Mouse (Mus musculus) liver, embryonic 12.5 days (tissue): ENCODE measurements around the gene Pla2g3. TPM values are rescaled to one million over a fixed set of nuclear protein-coding genes. Genes with fewer than 3 reads are reported as not detected.

Source experiments
- ATAC-seq: fragments of 200-750 bp; cut with Nextera tagmentation; 2 replicates; pipeline ENCODE4 v1.8.0; 2017; ENCODE audit warnings: moderate number of reproducible peaks, mild to moderate bottlenecking, moderate library complexity
- H3K27ac ChIP-seq: fragments of 300-500 bp; sonication (generic); 2 replicates; pipeline ENCODE4 v1.5.1; 2016; ENCODE audit warnings: mild to moderate bottlenecking
- H3K27me3 ChIP-seq: fragments of 300-500 bp; sonication (generic); replicated peaks from 2 replicates; pipeline ENCODE4 v1.6.1; 2016; ENCODE audit warnings: mild to moderate bottlenecking, moderate library complexity
- H3K36me3 ChIP-seq: fragments of 300-500 bp; sonication (generic); 2 replicates; pipeline ENCODE4 v1.6.1; 2016; ENCODE audit warnings: mild to moderate bottlenecking, moderate library complexity
- H3K4me1 ChIP-seq: fragments of 300-500 bp; sonication (generic); 2 replicates; pipeline ENCODE4 v1.6.1; 2016
- H3K4me2 ChIP-seq: fragments of 300-500 bp; sonication (generic); 2 replicates; pipeline ENCODE4 v1.6.1; 2016; ENCODE audit warnings: mild to moderate bottlenecking, moderate library complexity
- H3K4me3 ChIP-seq: fragments of 300-500 bp; sonication (generic); 2 replicates; pipeline ENCODE4 v1.5.1; 2016; ENCODE audit warnings: mild to moderate bottlenecking, moderate library complexity
- H3K9ac ChIP-seq: fragments of 300-500 bp; sonication (generic); 2 replicates; pipeline ENCODE4 v1.6.1; 2016; ENCODE audit warnings: mild to moderate bottlenecking, moderate library complexity
- H3K9me3 ChIP-seq: fragments of 300-500 bp; sonication (generic); replicated peaks from 2 replicates; pipeline ENCODE4 v1.6.1; 2016; ENCODE audit warnings: mild to moderate bottlenecking, moderate library complexity
- WGBS: fragments of 180-500 bp; shearing (Covaris S2); methylation state at CpG from one replicate; pipeline ENCODE4 v1.1.7; 2016; ENCODE audit not compliant: insufficient replicate concordance; 5-methylcytosine and 5-hydroxymethylcytosine counted together
- polyA plus RNA-seq: library from polyadenylated mRNA; unstranded; fragments of >200 nt; fragmentation: Nextera tagmentation; extraction: Ambion mirVana; gene quantifications from 2 replicates; pipeline ENCODE4 v1.2.1, GENCODE M21; 2016

Pla2g3 gene
- polyA plus RNA-seq, 1 experiment from 2014 or later: 0.06 TPM

DNA sequence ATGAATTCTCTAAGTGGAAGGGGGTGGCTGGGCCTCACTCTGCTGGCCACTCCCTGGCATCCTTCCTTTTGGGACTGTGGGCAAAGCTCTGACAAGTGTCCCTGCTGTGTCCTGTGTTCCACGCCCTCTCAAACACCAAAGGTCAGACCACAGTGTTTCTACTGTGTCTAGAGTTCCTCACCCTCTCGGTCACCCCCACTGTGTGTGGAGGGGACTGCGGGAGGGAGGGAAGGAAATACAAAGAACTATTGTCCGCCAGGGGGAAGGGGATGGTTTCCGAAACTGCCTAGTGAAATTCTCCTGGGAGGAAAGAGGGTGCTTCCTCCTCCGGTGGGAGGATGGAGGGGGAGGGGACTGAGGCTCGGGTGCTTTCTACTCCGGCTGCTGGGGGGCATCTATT lies 46.9 kb downstream of the Pla2g3 start:
- WGBS: 14% methylated on average over 8 of the region's 8 CpGs
- ATAC-seq: no peak

DNA sequence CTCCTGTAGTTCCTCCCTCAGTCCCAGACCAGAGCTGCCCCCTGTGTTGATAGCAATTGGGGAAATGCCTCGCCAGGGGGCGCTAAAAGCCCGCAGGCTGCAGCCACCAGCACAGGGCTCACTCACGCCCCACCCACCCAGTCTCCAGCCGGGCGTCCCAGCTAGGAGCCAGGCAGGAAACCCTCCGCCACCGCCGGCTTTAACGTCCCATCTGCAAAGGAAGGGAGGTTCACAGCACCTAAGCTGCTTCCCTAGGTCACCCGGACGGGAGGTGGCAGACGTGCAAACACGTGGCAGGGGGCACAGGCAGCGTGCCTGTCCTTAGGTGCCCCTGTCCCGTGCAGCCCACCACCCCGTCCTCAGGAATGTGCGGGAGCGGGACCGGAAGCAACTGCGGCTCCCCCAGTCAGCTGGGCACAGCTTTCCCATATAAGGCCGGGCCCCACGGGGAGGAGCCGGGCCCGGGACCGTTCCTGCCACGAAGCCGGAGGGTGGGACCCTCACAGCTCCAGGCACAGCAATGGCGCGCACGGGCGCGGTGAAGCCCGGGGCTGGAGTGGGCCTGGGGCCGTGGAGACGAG lies 47.4 kb downstream of the Pla2g3 start:
- Histone ChIP-seq H3K9me3 (no peaks in the 10 kb centered on the region), H3K27me3 (no peaks in the 10 kb centered on the region), H3K9ac (peak overlapping the region; percentile 67), H3K4me2 (peak overlapping the region; percentile 90), H3K4me1 (peaks cover 46% of the 10 kb centered on the region), H3K36me3 (peaks cover 34% of the 10 kb centered on the region), H3K4me3 (peak overlapping the region; percentile 58), H3K27ac (peak overlapping the region; percentile 74)
- ATAC-seq: peak; percentile 69
- 1% methylated on average over 36 of the region's 36 CpGs for WGBS

More for the DNA sequence above, 46.9 kb downstream of the Pla2g3 start:
- Histone ChIP-seq H3K36me3 (peaks cover 37% of the 10 kb centered on the region), H3K27ac (peak overlapping the region; percentile 74; the same call in 1 of the 2 replicates), H3K27me3 (no peaks in the 10 kb centered on the region), H3K9me3 (no peaks in the 10 kb centered on the region), H3K4me2 (peak overlapping the region; percentile 90), H3K4me1 (peaks cover 46% of the 10 kb centered on the region), H3K4me3 (peak overlapping the region; percentile 58), H3K9ac (no peak overlapping the region)

- peak overlapping the region; percentile 74 for H3K27ac ChIP-seq
- H3K9ac ChIP-seq: peak overlapping the region; percentile 67
- H3K9me3 ChIP-seq: no peaks in the 10 kb centered on the region
- ATAC-seq: no peak
- H3K36me3 ChIP-seq: peaks cover 28% of the 10 kb centered on the region
- WGBS: 52% methylated on average over 5 of the region's 5 CpGs
- H3K4me2 ChIP-seq: peak overlapping the region; percentile 90
- peak overlapping the region; percentile 58 for H3K4me3 ChIP-seq
- H3K4me1 ChIP-seq: peaks cover 46% of the 10 kb centered on the region
- no peaks in the 10 kb centered on the region for H3K27me3 ChIP-seq
Measured at GRCm38 (mm10) chr11:3536082-3536481, 48.0 kb downstream of the Pla2g3 start.

DNA sequence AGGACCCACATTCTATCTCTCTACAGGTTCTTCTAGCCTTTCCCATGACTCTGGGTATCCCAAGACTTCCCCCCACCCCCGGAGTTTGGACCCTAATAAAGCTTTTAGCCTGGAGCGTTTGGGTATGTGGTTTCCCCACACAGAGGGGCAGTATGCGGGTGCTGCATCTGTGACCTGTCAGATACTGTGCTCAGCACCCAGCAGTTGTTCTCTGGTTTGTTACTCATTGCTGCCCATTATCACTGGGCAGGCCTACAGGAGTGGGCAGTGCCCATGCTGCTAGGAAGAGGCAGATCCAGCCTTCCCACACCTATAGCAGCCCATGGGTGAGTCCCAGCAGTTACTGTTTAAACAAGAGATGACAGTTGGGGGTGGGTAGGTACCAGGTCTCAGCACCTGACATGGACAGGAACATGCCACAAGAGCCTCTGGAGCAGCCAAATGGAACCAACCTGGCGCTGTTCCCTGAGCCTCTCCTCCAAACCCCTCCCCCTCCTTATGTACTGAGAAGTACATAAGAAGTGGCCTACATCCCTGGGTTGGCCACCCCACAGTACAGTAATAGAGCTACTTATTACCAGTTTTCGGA lies 48.8 kb downstream of the Pla2g3 start:
- no peak overlapping the region for H3K9ac ChIP-seq
- H3K27ac ChIP-seq: 0 out of 2 replicates have a peak overlapping the region, but pooled peaks have one; percentile 74
- peaks cover 46% of the 10 kb centered on the region for H3K4me1 ChIP-seq
- H3K4me2 ChIP-seq: peak overlapping the region; percentile 12; the same call in 1 of the 2 replicates
- H3K9me3 ChIP-seq: no peaks in the 10 kb centered on the region
- peaks cover 20% of the 10 kb centered on the region for H3K36me3 ChIP-seq
- H3K27me3 ChIP-seq: no peaks in the 10 kb centered on the region
- ATAC-seq: no peak
- WGBS: 80% methylated on average over 5 of the region's 5 CpGs
- H3K4me3 ChIP-seq: no peak overlapping the region

GRCm38 (mm10) chr11:3537711-3538110 lies 49.6 kb downstream of the Pla2g3 start:
- peaks cover 12% of the 10 kb centered on the region for H3K36me3 ChIP-seq
- ATAC-seq: no peak
- no peak overlapping the region for H3K27ac ChIP-seq
- no peak overlapping the region for H3K4me3 ChIP-seq
- H3K27me3 ChIP-seq: no peaks in the 10 kb centered on the region
- WGBS: 66% methylated on average over 3 of the region's 3 CpGs
- peaks cover 46% of the 10 kb centered on the region for H3K4me1 ChIP-seq
- H3K9ac ChIP-seq: no peak overlapping the region
- no peaks in the 10 kb centered on the region for H3K9me3 ChIP-seq
- peak overlapping the region; percentile 70 for H3K4me2 ChIP-seq

DNA sequence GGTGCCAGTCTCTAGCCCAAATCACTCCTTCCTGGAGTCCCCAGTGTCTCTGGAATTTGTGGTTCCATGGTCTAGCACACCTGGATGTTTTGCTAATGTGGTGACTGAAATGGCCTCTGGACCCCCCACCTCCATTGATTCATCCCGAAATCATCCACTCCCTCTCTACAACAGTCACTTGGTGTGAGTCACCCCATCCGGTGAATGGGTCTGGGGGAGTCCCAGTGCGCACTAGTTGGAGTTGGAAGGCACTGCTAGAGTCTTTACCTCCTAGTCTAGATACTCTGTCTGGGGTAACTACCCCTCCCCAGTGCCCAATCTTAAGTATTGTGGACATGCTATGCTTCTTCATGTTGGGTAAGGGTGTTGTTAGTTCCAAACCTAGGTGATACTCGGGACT lies 50.3 kb downstream of the Pla2g3 start:
- peak overlapping the region; percentile 70 for H3K9ac ChIP-seq
- H3K4me3 ChIP-seq: peak overlapping the region; percentile 59
- no peak overlapping the region for H3K27ac ChIP-seq
- no peaks in the 10 kb centered on the region for H3K9me3 ChIP-seq
- no peak for ATAC-seq
- H3K4me1 ChIP-seq: peaks cover 46% of the 10 kb centered on the region
- H3K27me3 ChIP-seq: no peaks in the 10 kb centered on the region
- peak overlapping the region; percentile 70 for H3K4me2 ChIP-seq
- WGBS: 50% methylated on average over 4 of the region's 4 CpGs
- H3K36me3 ChIP-seq: peaks cover 7% of the 10 kb centered on the region

DNA sequence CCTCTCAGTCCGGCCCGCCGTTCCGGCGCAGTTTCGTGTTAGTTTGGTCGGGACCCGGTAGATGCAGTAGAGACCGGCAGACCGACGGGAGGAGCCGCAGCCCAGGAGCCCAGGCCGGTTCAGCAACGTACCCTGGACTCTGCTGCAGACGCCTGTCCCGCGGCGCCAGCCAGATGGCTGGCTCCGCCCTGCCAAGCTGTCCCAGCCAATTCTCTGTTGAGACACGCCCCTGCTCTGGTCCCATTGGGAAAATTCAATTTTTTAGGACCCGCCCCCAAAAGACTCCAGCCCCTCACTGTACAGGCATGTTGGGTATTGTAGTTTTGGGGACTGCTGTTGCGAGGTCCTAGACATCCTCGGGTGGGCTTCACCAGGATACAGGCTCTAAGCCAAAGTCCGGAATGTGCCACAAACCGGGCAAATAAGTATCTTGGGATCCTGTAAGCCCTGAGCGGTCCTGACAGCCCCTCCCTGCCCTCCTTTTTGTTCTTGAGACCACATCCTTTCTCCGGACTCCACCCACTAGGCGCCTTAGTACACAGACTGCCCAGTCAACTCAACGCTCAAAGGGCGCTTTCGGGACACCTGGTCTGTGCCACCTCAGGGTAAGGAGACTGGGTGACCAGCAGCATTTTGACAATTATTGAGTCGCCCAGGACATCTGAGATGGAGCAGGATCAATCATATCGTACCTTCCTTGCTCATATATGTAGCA lies 51.2 kb downstream of the Pla2g3 start:
- H3K36me3 ChIP-seq: peaks cover 7% of the 10 kb centered on the region
- peak overlapping the region; percentile 70 for H3K4me2 ChIP-seq
- no peaks in the 10 kb centered on the region for H3K27me3 ChIP-seq
- H3K9ac ChIP-seq: peak overlapping the region; percentile 70
- H3K9me3 ChIP-seq: peaks cover 1% of the 10 kb centered on the region; the same call in 1 of the 2 replicates
- peak overlapping the region; percentile 59 for H3K4me3 ChIP-seq
- peak; percentile 88 for ATAC-seq
- 3% methylated on average over 33 of the region's 33 CpGs for WGBS
- H3K4me1 ChIP-seq: peaks cover 46% of the 10 kb centered on the region
- H3K27ac ChIP-seq: no peak overlapping the region

DNA sequence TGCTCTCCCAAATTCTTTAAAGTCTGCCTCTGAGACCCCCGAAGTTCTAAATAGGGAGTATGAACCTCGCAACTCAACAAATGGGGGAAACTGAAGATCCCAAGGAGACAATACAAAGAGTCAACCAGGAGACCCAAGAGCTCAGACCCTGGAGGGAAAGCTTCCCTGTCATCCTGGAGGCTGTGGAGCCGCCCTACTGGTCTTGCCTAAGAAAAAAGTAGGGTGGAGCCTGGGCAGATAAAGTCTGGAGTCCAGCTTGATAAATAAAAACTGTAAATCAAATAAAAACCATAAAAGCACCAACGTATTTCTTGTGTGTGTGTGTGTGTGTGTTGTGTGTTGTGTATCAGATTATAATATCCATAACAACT lies 51.7 kb downstream of the Pla2g3 start:
- Histone ChIP-seq H3K36me3 (peaks cover 4% of the 10 kb centered on the region), H3K4me3 (peak overlapping the region; percentile 59), H3K27me3 (no peaks in the 10 kb centered on the region), H3K9me3 (peaks cover 7% of the 10 kb centered on the region), H3K4me1 (peaks cover 43% of the 10 kb centered on the region), H3K4me2 (peak overlapping the region; percentile 70), H3K27ac (no peak overlapping the region), H3K9ac (peak overlapping the region; percentile 40)
- no peak for ATAC-seq
- WGBS: 45% methylated on average over 4 of the region's 4 CpGs

GRCm38 (mm10) chr11:3540451-3541085 lies 52.5 kb downstream of the Pla2g3 start, which contains the start of gene Smtn:
Gene Smtn, minus strand, starts transcription at chr11:3540612.
- peaks cover 36% of the 10 kb centered on the region for H3K4me1 ChIP-seq
- peak within 1 kb of the TSS; percentile 59 for H3K4me3 ChIP-seq
- peaks cover 4% of the 10 kb centered on the region for H3K36me3 ChIP-seq
- H3K9ac ChIP-seq: peak within 1 kb of the TSS; percentile 40
- 78% methylated on average over 23 of the region's 23 CpGs for WGBS
- ATAC-seq: no peak
- no peaks in the 10 kb centered on the region for H3K27me3 ChIP-seq
- peak within 1 kb of the TSS; percentile 70 for H3K4me2 ChIP-seq
- H3K27ac ChIP-seq: no peak within 1 kb of the TSS
- H3K9me3 ChIP-seq: peaks cover 7% of the 10 kb centered on the region

- H3K4me1 ChIP-seq: peaks cover 32% of the 10 kb centered on the region
- 62% methylated on average over 3 of the region's 3 CpGs for WGBS
- no peak overlapping the region for H3K4me2 ChIP-seq
- no peak for ATAC-seq
- H3K9ac ChIP-seq: no peak overlapping the region
- H3K27ac ChIP-seq: no peak overlapping the region
- peaks cover 7% of the 10 kb centered on the region for H3K9me3 ChIP-seq
- no peaks in the 10 kb centered on the region for H3K27me3 ChIP-seq
- H3K4me3 ChIP-seq: no peak overlapping the region
- H3K36me3 ChIP-seq: peaks cover under 1% of the 10 kb centered on the region
Measured at GRCm38 (mm10) chr11:3541932-3542331, 53.8 kb downstream of the Pla2g3 start.

DNA sequence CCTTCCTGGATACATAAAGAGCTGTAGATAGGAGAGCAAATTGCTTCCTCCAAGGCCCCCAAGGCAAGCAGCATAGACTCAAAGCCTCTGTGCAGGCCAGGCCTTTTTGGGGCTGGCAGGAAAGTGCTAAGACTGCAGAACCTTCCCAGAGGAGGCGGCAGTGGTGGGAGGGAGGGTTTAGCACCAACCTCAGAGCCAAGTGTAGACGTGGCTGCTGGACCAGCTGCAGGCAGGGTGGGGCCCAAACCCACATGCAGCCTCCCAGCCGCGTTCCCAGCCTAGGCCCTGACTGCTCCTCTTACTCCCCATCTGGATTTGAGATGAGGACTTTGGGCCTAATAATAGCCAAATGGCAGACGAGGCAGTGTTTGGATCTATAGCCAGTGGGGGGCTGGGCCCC lies 54.9 kb downstream of the Pla2g3 start:
- H3K9ac ChIP-seq: no peak overlapping the region
- H3K27ac ChIP-seq: no peak overlapping the region
- no peak overlapping the region for H3K4me3 ChIP-seq
- H3K36me3 ChIP-seq: no peaks in the 10 kb centered on the region
- H3K9me3 ChIP-seq: peaks cover 7% of the 10 kb centered on the region
- ATAC-seq: no peak
- no peaks in the 10 kb centered on the region for H3K27me3 ChIP-seq
- WGBS: 49% methylated on average over 5 of the region's 5 CpGs
- H3K4me2 ChIP-seq: no peak overlapping the region
- peaks cover 23% of the 10 kb centered on the region for H3K4me1 ChIP-seq

- Histone ChIP-seq H3K9ac (no peak overlapping the region), H3K9me3 (peaks cover 7% of the 10 kb centered on the region), H3K27ac (no peak overlapping the region), H3K4me1 (peaks cover 15% of the 10 kb centered on the region), H3K36me3 (no peaks in the 10 kb centered on the region), H3K4me2 (no peak overlapping the region), H3K4me3 (no peak overlapping the region), H3K27me3 (no peaks in the 10 kb centered on the region)
- WGBS: 74% methylated on average over 5 of the region's 5 CpGs
- no peak for ATAC-seq
Measured at GRCm38 (mm10) chr11:3544409-3544808, 56.3 kb downstream of the Pla2g3 start.
